Mouse (Mus musculus): Measurements from ENCODE around the gene Ywhaq. TPM values are rescaled to one million over a fixed set of nuclear protein-coding genes. Genes with fewer than 3 reads are reported as not detected.

The Ywhaq gene
- polyA plus RNA-seq, 1 experiment from 2014 or later: 521 TPM

Other genes starting within 250 kb of the Ywhaq start
- 110 and 117 TPM in 2 replicates for gene Cpsf3, start 132.2 kb downstream of the Ywhaq start, polyA plus RNA-seq (2014; fragmentation: Nextera tagmentation; extraction: Ambion mirVana)
- 42.0 and 42.8 TPM in 2 replicates for gene Itgb1bp1, start 131.4 kb downstream of the Ywhaq start, polyA plus RNA-seq (2014; fragmentation: Nextera tagmentation; extraction: Ambion mirVana)
- 45.0 and 47.5 TPM in 2 replicates for gene Iah1, start 101.2 kb downstream of the Ywhaq start, polyA plus RNA-seq (2014; fragmentation: Nextera tagmentation; extraction: Ambion mirVana)
- gene Adam17, start 44.0 kb downstream of the Ywhaq start, polyA plus RNA-seq (2014; fragmentation: Nextera tagmentation; extraction: Ambion mirVana): 35.6 and 40.3 TPM in 2 replicates

Measured in liver, embryonic 11.5 days (tissue).